Mouse (Mus musculus) thymus, adult 2 months (tissue): ENCODE results near the gene Sik3.

ENCODE experiments used
- CTCF ChIP-seq: fragments of 200-500 bp; IDR thresholded peaks from 2 replicates; pipeline ENCODE4 v1.5.1; 2012; ENCODE audit warnings: mild to moderate bottlenecking, control low read depth, low read length, moderate library complexity, borderline replicate concordance; ENCODE audit not compliant: control insufficient read depth, poor library complexity, insufficient read depth; ENCODE audit errors: extremely low read depth
- POLR2A ChIP-seq: fragments of 200-500 bp; IDR thresholded peaks from 2 replicates; pipeline ENCODE4 v1.6.1; 2012; ENCODE audit warnings: mild to moderate bottlenecking, low read length, control low read depth, moderate library complexity; ENCODE audit not compliant: control insufficient read depth, poor library complexity, insufficient read depth; ENCODE audit errors: extremely low read depth

- TF ChIP-seq POLR2A (no peak), CTCF (no peak)
Measured at GRCm38 (mm10) chr9:46067691-46068090, 55.1 kb downstream of the Sik3 start.
